In the genomic region with DNA sequence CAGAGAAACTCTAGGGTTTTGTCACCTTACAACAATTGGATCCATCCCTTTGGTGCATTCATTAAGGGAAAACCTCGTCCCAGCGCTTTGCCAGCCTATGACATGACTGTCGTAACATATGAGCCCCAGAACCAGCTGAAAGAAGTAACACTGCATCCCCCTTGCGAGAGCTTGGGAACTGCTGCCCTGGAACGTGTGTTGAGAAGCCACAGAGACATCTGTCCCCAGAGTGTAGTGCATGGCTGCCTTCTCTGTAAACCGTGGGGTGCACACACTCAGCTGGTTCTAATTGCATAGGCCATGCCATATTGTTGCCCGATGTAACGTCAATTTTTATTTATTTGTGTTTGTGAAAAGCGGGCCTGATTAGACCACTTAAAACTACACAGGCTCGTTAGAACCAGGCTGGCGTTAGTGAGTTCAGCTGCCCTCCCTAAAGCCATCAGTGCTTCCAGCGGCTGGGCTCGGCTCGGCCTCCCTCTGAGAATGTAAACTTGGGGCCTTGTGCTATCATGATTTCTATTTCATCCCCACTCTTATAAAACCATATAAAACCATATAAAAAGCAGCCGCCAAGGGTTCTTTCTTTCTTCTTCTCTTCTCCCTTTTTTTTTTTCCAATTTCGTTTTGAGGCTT, we compare ENCODE assay signal across 22 mouse cellular contexts. TPM values are rescaled to one million over a fixed set of nuclear protein-coding genes. Genes with fewer than 3 reads are reported as not detected.
A peak's percentile ranks its signal among the peaks of the same experiment; 100 is the strongest.
DNase-seq lines count a peak whose midpoint lies in the region; ATAC-seq and TF ChIP-seq lines count a peak whose summit lies in the region.
"Had no signal": no experiment of that assay in that cellular context is flagged by ENCODE, and none has a peak within 500 bp of the region (broad histone marks: within the 10 kb centered on the region; RNA-seq: fewer than 3 reads in every experiment).

No protein-coding gene starts in this region.

- no peak overlapping the region for H3K9ac ChIP-seq in lung, embryonic 14.5 days
- no peak overlapping the region for H3K9ac ChIP-seq in liver, postnatal 0 days (replicated peaks)
- H3K9ac ChIP-seq: hindbrain, embryonic 14.5 days had no signal

- H3K36me3 ChIP-seq in lung, embryonic 14.5 days (ENCODE audit: insufficient read depth), result no peaks in the 10 kb centered on the region
- H3K36me3 ChIP-seq in limb, embryonic 10.5 days, result no peaks in the 10 kb centered on the region
- H3K36me3 ChIP-seq in liver, postnatal 0 days (replicated peaks; ENCODE audit: insufficient read depth, low read length), result no peaks in the 10 kb centered on the region

- no peak overlapping the region for H3K4me2 ChIP-seq in lung, embryonic 14.5 days
- H3K4me2 ChIP-seq in liver, postnatal 0 days (ENCODE audit: low read depth, low read length), result no peak overlapping the region
- H3K4me2 ChIP-seq: hindbrain, embryonic 14.5 days; liver, embryonic 11.5 days had no signal

- no peak for TF ChIP-seq EP300 in liver, postnatal 0 days (IDR thresholded peaks at IDR 0.05; ENCODE audit: low read depth)

- no peaks in the 10 kb centered on the region for H3K9me3 ChIP-seq in lung, embryonic 14.5 days (ENCODE audit: low read depth, low read length)
- H3K9me3 ChIP-seq in limb, embryonic 10.5 days (replicated peaks), result no peaks in the 10 kb centered on the region
- H3K9me3 ChIP-seq in liver, postnatal 0 days (ENCODE audit: low read length), result no peaks in the 10 kb centered on the region

- no peak for TF ChIP-seq POLR2A in brain, embryonic 14.5 days (IDR thresholded peaks at IDR 0.05; ENCODE audit: borderline replicate concordance, extremely low read depth, insufficient read depth, insufficient read length, poor library complexity, severe bottlenecking)

- TF ChIP-seq CTCF in lung, embryonic 14.5 days (IDR thresholded peaks at IDR 0.05; ENCODE audit: low read depth), result no peak
- TF ChIP-seq CTCF in brain, embryonic 14.5 days (IDR thresholded peaks at IDR 0.05; ENCODE audit: borderline replicate concordance, extremely low read depth, insufficient read depth, insufficient read length), result no peak
- no peak for TF ChIP-seq CTCF in liver, postnatal 0 days (IDR thresholded peaks at IDR 0.05; ENCODE audit: low read depth)

- H3K4me1 ChIP-seq in lung, embryonic 14.5 days (ENCODE audit: insufficient read depth), result peaks cover 3% of the 10 kb centered on the region; the same call in 1 of the 2 replicates
- H3K4me1 ChIP-seq in limb, embryonic 10.5 days, result peaks cover 33% of the 10 kb centered on the region
- 0 out of 2 replicates have a peak, but pooled peaks cover 2% of the 10 kb centered on the region for H3K4me1 ChIP-seq in liver, postnatal 0 days (ENCODE audit: insufficient read depth)

- H3K4me3 ChIP-seq in lung, embryonic 14.5 days (ENCODE audit: low read depth, low read length), result no peak overlapping the region
- no peak overlapping the region for H3K4me3 ChIP-seq in limb, embryonic 10.5 days
- no peak overlapping the region for H3K4me3 ChIP-seq in liver, postnatal 0 days (ENCODE audit: low read depth, low read length)
- H3K4me3 ChIP-seq: erythroblast, embryonic 14.5 days had no signal

- 39% methylated on average over 16 of the region's 16 CpGs for WGBS in lung, embryonic 14.5 days
- 35% methylated on average over 16 of the region's 16 CpGs for WGBS in limb, embryonic 10.5 days
- WGBS in liver, postnatal 0 days (ENCODE audit: insufficient replicate concordance), result 70% methylated on average over 16 of the region's 16 CpGs

- peak; percentile 50 for DNase-seq in lung, embryonic 14.5 days
- DNase-seq in lung, adult 18-20 months, result no peak
- peak; percentile 35 for DNase-seq in brain, embryonic 14.5 days (ENCODE audit: low read depth)
- DNase-seq in embryo, embryonic 10.5 days (ENCODE audit: low spot score), result peak; percentile 31
- DNase-seq in limb, embryonic 10.5 days (ENCODE audit: low spot score), result peak; percentile 43
- no peak for DNase-seq in liver, postnatal 0 days
- no peak for DNase-seq in layer of hippocampus, adult 18-20 months (ENCODE audit: low spot score in 2 of 2)
- no peak for DNase-seq in kidney, postnatal 36 days
- DNase-seq: adrenal gland, adult 2 months; cerebellum, adult 9-11 months; heart, adult 18-20 months; heart, postnatal 36 days; kidney, postnatal 4 days; lung, postnatal 36 days; right cerebral cortex, postnatal 14 days; spleen, adult 18-20 months; thymus, adult 2 months had no signal

- no peak overlapping the region for H3K27ac ChIP-seq in lung, embryonic 14.5 days (ENCODE audit: low read depth)
- H3K27ac ChIP-seq in limb, embryonic 10.5 days, result peak overlapping the region; percentile 53; the same call in 1 of the 2 replicates
- H3K27ac ChIP-seq in liver, postnatal 0 days (ENCODE audit: low read depth), result no peak overlapping the region
- H3K27ac ChIP-seq: hindbrain, embryonic 14.5 days had no signal

- H3K27me3 ChIP-seq in lung, embryonic 14.5 days (ENCODE audit: insufficient read depth, low read length), result no peaks in the 10 kb centered on the region
- H3K27me3 ChIP-seq in limb, embryonic 10.5 days (ENCODE audit: low read depth, poor library complexity, severe bottlenecking), result no peaks in the 10 kb centered on the region
- H3K27me3 ChIP-seq in liver, postnatal 0 days (ENCODE audit: insufficient read depth, low read length), result no peaks in the 10 kb centered on the region

- ATAC-seq in lung, embryonic 14.5 days (ENCODE audit: insufficient read depth), result peak; percentile 52; the same call in 1 of the 2 replicates
- no peak for ATAC-seq in liver, postnatal 0 days
- ATAC-seq: forebrain, embryonic 16.5 days had no signal

RNA-seq across cellular contexts. Expression of a gene that starts 59.6 kb away (rescaled TPM):
- 23.4 and 23.8 TPM in 2 replicates for polyA plus RNA-seq in lung, embryonic 14.5 days (2014; fragmentation: Nextera tagmentation; extraction: Ambion mirVana)
- polyA plus RNA-seq in brain, embryonic 14.5 days (2012; rRNA removed), result 0.83 and 1.6 TPM in 2 replicates
- polyA plus RNA-seq in limb, embryonic 10.5 days (2016; fragmentation: Nextera tagmentation; extraction: Ambion mirVana), result 10.6 and 14.0 TPM in 2 replicates
- polyA plus RNA-seq in liver, postnatal 0 days (2015; fragmentation: Nextera tagmentation; extraction: Ambion mirVana), result 0.24 and 0.29 TPM in 2 replicates
- total RNA-seq in layer of hippocampus, adult 18-20 months (2021), result 1 to 10 TPM; 5.6 to 5.7 TPM
- total RNA-seq: megakaryocyte-erythroid progenitor cell, adult 5-6 weeks had no signal
- polyA plus RNA-seq: erythroblast, embryonic 14.5 days had no signal

Comparison
In these comparisons a context has a peak if more than half of its experiments do, and no peak if none do; other contexts are left out.
1. DNase-seq: peak in lung, embryonic 14.5 days (single experiment), brain, embryonic 14.5 days (single experiment), embryo, embryonic 10.5 days (single experiment) and limb, embryonic 10.5 days (single experiment); none in lung, adult 18-20 months (0 of 2), liver, postnatal 0 days (single experiment), layer of hippocampus, adult 18-20 months (0 of 2) and kidney, postnatal 36 days (0 of 2).